Mouse (Mus musculus): Measurements from ENCODE around the gene Qtrt1. TPM values are rescaled to one million over a fixed set of nuclear protein-coding genes. Genes with fewer than 3 reads are reported as not detected.

The Qtrt1 gene
- polyA plus RNA-seq (2015; fragmentation: Nextera tagmentation; extraction: Ambion mirVana) = 62.8 and 64.5 TPM in 2 replicates

GRCm38 (mm10) chr9:21411669-21412550 is at the start of gene Qtrt1:
Gene Qtrt1 (plus strand): TSS chr9:21411837.
- peak within 1 kb of the TSS; percentile 79 for H3K9ac ChIP-seq (replicated peaks; ENCODE audit: low read length)
- peak; percentile 96 for ATAC-seq (ENCODE audit: low FRiP score, low TSS enrichment)
- peaks cover 6% of the 10 kb centered on the region for H3K36me3 ChIP-seq (ENCODE audit: insufficient read depth, low read length)
- peaks cover 12% of the 10 kb centered on the region; the same call in 1 of the 2 replicates for H3K4me1 ChIP-seq (ENCODE audit: insufficient read depth, low read length)
- no peaks in the 10 kb centered on the region for H3K27me3 ChIP-seq (ENCODE audit: insufficient read depth, low read length)
- peak within 1 kb of the TSS; percentile 89 for H3K4me2 ChIP-seq (replicated peaks; ENCODE audit: low read depth, low read length)
- H3K27ac ChIP-seq (ENCODE audit: low read length) = peak within 1 kb of the TSS; percentile 57
- H3K4me3 ChIP-seq (ENCODE audit: low read length) = peak within 1 kb of the TSS; percentile 84
- H3K9me3 ChIP-seq (ENCODE audit: low read length) = no peaks in the 10 kb centered on the region
- WGBS = 1% methylated on average over 53 of the region's 53 CpGs

- WGBS = 29% methylated on average over 13 of the region's 14 CpGs
- peak overlapping the region; percentile 92 for H3K4me3 ChIP-seq (ENCODE audit: low read length)
- ATAC-seq (ENCODE audit: low FRiP score, low TSS enrichment) = peak; percentile 3; the same call in 1 of the 2 replicates
Observed at GRCm38 (mm10) chr9:21366541-21367220, 45.0 kb upstream of the Qtrt1 start.

GRCm38 (mm10) chr9:21367357-21368111 is 44.1 kb upstream of the Qtrt1 start, which contains the start of gene Ilf3:
Gene Ilf3 (plus strand): TSS chr9:21367871.
- no peaks in the 10 kb centered on the region for H3K27me3 ChIP-seq (ENCODE audit: insufficient read depth, low read length)
- H3K27ac ChIP-seq (ENCODE audit: low read length) = peak within 1 kb of the TSS; percentile 93
- H3K4me2 ChIP-seq (replicated peaks; ENCODE audit: low read depth, low read length) = peak within 1 kb of the TSS; percentile 74
- no peaks in the 10 kb centered on the region for H3K9me3 ChIP-seq (ENCODE audit: low read length)
- peak; percentile 90 for ATAC-seq (ENCODE audit: low FRiP score, low TSS enrichment)
- WGBS = under 1% methylated on average over 61 of the region's 66 CpGs
- H3K4me3 ChIP-seq (ENCODE audit: low read length) = peak within 1 kb of the TSS; percentile 92
- peak within 1 kb of the TSS; percentile 77 for H3K9ac ChIP-seq (replicated peaks; ENCODE audit: low read length)
- H3K36me3 ChIP-seq (ENCODE audit: insufficient read depth, low read length) = peaks cover 10% of the 10 kb centered on the region
- H3K4me1 ChIP-seq (ENCODE audit: insufficient read depth, low read length) = peaks cover 21% of the 10 kb centered on the region

More at GRCm38 (mm10) chr9:21366541-21367220, 45.0 kb upstream of the Qtrt1 start:
- Histone ChIP-seq H3K9ac (replicated peaks; ENCODE audit: low read length) (peak overlapping the region; percentile 62), H3K4me1 (ENCODE audit: insufficient read depth, low read length) (peaks cover 21% of the 10 kb centered on the region), H3K4me2 (replicated peaks; ENCODE audit: low read depth, low read length) (peak overlapping the region; percentile 72), H3K36me3 (ENCODE audit: insufficient read depth, low read length) (peaks cover 3% of the 10 kb centered on the region), H3K27ac (ENCODE audit: low read length) (peak overlapping the region; percentile 93), H3K9me3 (ENCODE audit: low read length) (no peaks in the 10 kb centered on the region), H3K27me3 (ENCODE audit: insufficient read depth, low read length) (no peaks in the 10 kb centered on the region)

GRCm38 (mm10) chr9:21368131-21368584 is 43.5 kb upstream of the Qtrt1 start:
- H3K4me1 ChIP-seq (ENCODE audit: insufficient read depth, low read length) = peaks cover 21% of the 10 kb centered on the region
- peak; percentile 72 for ATAC-seq (ENCODE audit: low FRiP score, low TSS enrichment)
- peaks cover 13% of the 10 kb centered on the region for H3K36me3 ChIP-seq (ENCODE audit: insufficient read depth, low read length)
- no peaks in the 10 kb centered on the region for H3K9me3 ChIP-seq (ENCODE audit: low read length)
- H3K9ac ChIP-seq (replicated peaks; ENCODE audit: low read length) = peak overlapping the region; percentile 77
- peak overlapping the region; percentile 74 for H3K4me2 ChIP-seq (replicated peaks; ENCODE audit: low read depth, low read length)
- 1% methylated on average over 33 of the region's 38 CpGs for WGBS
- H3K4me3 ChIP-seq (ENCODE audit: low read length) = peak overlapping the region; percentile 92
- H3K27ac ChIP-seq (ENCODE audit: low read length) = peak overlapping the region; percentile 85
- H3K27me3 ChIP-seq (ENCODE audit: insufficient read depth, low read length) = no peaks in the 10 kb centered on the region

GRCm38 (mm10) chr9:21369080-21369479 is 42.6 kb upstream of the Qtrt1 start:
- Histone ChIP-seq H3K9ac (replicated peaks; ENCODE audit: low read length) (peak overlapping the region; percentile 77), H3K4me1 (ENCODE audit: insufficient read depth, low read length) (peaks cover 21% of the 10 kb centered on the region), H3K4me2 (replicated peaks; ENCODE audit: low read depth, low read length) (peak overlapping the region; percentile 74), H3K27me3 (ENCODE audit: insufficient read depth, low read length) (no peaks in the 10 kb centered on the region), H3K36me3 (ENCODE audit: insufficient read depth, low read length) (peaks cover 13% of the 10 kb centered on the region), H3K4me3 (ENCODE audit: low read length) (peak overlapping the region; percentile 92), H3K9me3 (ENCODE audit: low read length) (no peaks in the 10 kb centered on the region), H3K27ac (ENCODE audit: low read length) (no peak overlapping the region)
- no peak for ATAC-seq (ENCODE audit: low FRiP score, low TSS enrichment)
- 54% methylated on average over 11 of the region's 11 CpGs for WGBS

- Histone ChIP-seq H3K9ac (replicated peaks; ENCODE audit: low read length) (no peak overlapping the region), H3K4me2 (replicated peaks; ENCODE audit: low read depth, low read length) (no peak overlapping the region), H3K27me3 (ENCODE audit: insufficient read depth, low read length) (no peaks in the 10 kb centered on the region), H3K4me1 (ENCODE audit: insufficient read depth, low read length) (peaks cover 21% of the 10 kb centered on the region), H3K9me3 (ENCODE audit: low read length) (no peaks in the 10 kb centered on the region), H3K27ac (ENCODE audit: low read length) (no peak overlapping the region), H3K36me3 (ENCODE audit: insufficient read depth, low read length) (peaks cover 13% of the 10 kb centered on the region), H3K4me3 (ENCODE audit: low read length) (no peak overlapping the region)
- no peak for ATAC-seq (ENCODE audit: low FRiP score, low TSS enrichment)
- 79% methylated on average over 2 of the region's 2 CpGs for WGBS
Observed at GRCm38 (mm10) chr9:21370876-21371275, 40.8 kb upstream of the Qtrt1 start.

- H3K27me3 ChIP-seq (ENCODE audit: insufficient read depth, low read length) = no peaks in the 10 kb centered on the region
- no peak overlapping the region for H3K4me3 ChIP-seq (ENCODE audit: low read length)
- H3K36me3 ChIP-seq (ENCODE audit: insufficient read depth, low read length) = peaks cover 15% of the 10 kb centered on the region
- no peaks in the 10 kb centered on the region for H3K9me3 ChIP-seq (ENCODE audit: low read length)
- ATAC-seq (ENCODE audit: low FRiP score, low TSS enrichment) = no peak
- H3K27ac ChIP-seq (ENCODE audit: low read length) = no peak overlapping the region
- WGBS = 71% methylated on average over 1 of the region's 1 CpGs
- no peak overlapping the region for H3K4me2 ChIP-seq (replicated peaks; ENCODE audit: low read depth, low read length)
- H3K4me1 ChIP-seq (ENCODE audit: insufficient read depth, low read length) = peaks cover 17% of the 10 kb centered on the region
- no peak overlapping the region for H3K9ac ChIP-seq (replicated peaks; ENCODE audit: low read length)
Observed at GRCm38 (mm10) chr9:21372508-21372907, 39.1 kb upstream of the Qtrt1 start.

GRCm38 (mm10) chr9:21379195-21379594 is 32.4 kb upstream of the Qtrt1 start:
- no peak overlapping the region for H3K9ac ChIP-seq (replicated peaks; ENCODE audit: low read length)
- peaks cover 5% of the 10 kb centered on the region; the same call in 1 of the 2 replicates for H3K36me3 ChIP-seq (ENCODE audit: insufficient read depth, low read length)
- H3K4me1 ChIP-seq (ENCODE audit: insufficient read depth, low read length) = peaks cover 2% of the 10 kb centered on the region; the same call in 1 of the 2 replicates
- ATAC-seq (ENCODE audit: low FRiP score, low TSS enrichment) = no peak
- H3K4me2 ChIP-seq (replicated peaks; ENCODE audit: low read depth, low read length) = no peak overlapping the region
- no peak overlapping the region for H3K4me3 ChIP-seq (ENCODE audit: low read length)
- no peaks in the 10 kb centered on the region for H3K9me3 ChIP-seq (ENCODE audit: low read length)
- H3K27ac ChIP-seq (ENCODE audit: low read length) = no peak overlapping the region
- 86% methylated on average over 3 of the region's 3 CpGs for WGBS
- H3K27me3 ChIP-seq (ENCODE audit: insufficient read depth, low read length) = no peaks in the 10 kb centered on the region

- Histone ChIP-seq H3K9me3 (ENCODE audit: low read length) (no peaks in the 10 kb centered on the region), H3K4me1 (ENCODE audit: insufficient read depth, low read length) (0 out of 2 replicates have a peak, but pooled peaks cover 2% of the 10 kb centered on the region), H3K36me3 (ENCODE audit: insufficient read depth, low read length) (peaks cover 5% of the 10 kb centered on the region; the same call in 1 of the 2 replicates), H3K4me3 (ENCODE audit: low read length) (no peak overlapping the region), H3K4me2 (replicated peaks; ENCODE audit: low read depth, low read length) (no peak overlapping the region), H3K27ac (ENCODE audit: low read length) (no peak overlapping the region), H3K9ac (replicated peaks; ENCODE audit: low read length) (no peak overlapping the region), H3K27me3 (ENCODE audit: insufficient read depth, low read length) (no peaks in the 10 kb centered on the region)
- ATAC-seq (ENCODE audit: low FRiP score, low TSS enrichment) = no peak
Observed at GRCm38 (mm10) chr9:21380868-21381267, 30.8 kb upstream of the Qtrt1 start.

Data from kidney, embryonic 16.5 days (tissue).